Mouse (Mus musculus): ENCODE data around the gene Zic5.

DNA sequence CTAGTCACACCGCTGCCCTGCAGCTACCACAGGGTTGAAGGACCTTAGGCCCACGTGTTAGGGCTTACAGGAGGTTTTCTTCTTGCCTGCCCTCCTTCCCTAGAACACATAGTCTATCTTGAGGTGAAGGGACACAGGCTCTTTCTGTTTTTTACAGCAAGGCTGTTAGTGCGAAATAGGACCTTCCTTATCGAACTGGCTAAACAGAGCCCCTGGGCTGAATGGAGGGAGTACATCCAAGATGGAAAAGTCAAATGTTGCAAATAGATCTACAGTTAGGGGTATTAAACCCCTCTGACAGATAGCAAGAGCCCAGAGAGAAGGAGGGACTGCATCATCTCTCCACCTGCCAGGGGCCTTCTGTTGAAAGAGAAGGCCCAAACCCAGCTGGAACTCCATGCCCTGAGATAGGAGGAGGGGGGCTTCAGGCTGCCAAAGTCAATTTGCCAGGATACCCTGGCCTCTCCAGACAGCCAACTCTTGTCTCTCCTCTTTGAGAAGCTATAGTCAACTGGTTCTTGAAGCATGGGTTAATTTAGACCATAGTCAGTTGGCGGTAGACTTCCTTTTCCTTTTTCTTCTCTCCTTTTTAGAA, 13.8 kb downstream of the Zic5 start:
- TF ChIP-seq CTCF (IDR thresholded peaks at IDR 0.05; ENCODE audit: low read depth) (no peak), EP300 (optimal IDR thresholded peaks at IDR 0.05) (no peak)

All from stomach, postnatal 0 days (tissue).